Mouse (Mus musculus) midbrain, postnatal 0 days (tissue): ENCODE measurements at regions not wholly inside any gene's neighbourhood (a gene's known extent, or its start where the extent isn't known, plus 50 kb on each side); places are given as distances from the start of the nearest gene placed in this dataset.
A peak's percentile ranks its signal among the peaks of the same experiment; 100 is the strongest.

Experiments
- ATAC-seq: fragments of 200-750 bp; cut with Nextera tagmentation; 2 replicates; pipeline ENCODE4 v1.8.0; 2017; ENCODE audit warnings: moderate number of reproducible peaks, mild to moderate bottlenecking, moderate TSS enrichment, moderate library complexity; ENCODE audit not compliant: low FRiP score
- DNase-seq: peaks from one replicate; pipeline ENCODE4 v3.0.0-alpha.2; 2015; ENCODE audit warnings: low spot score
- H3K27ac ChIP-seq: fragments of 300-500 bp; sonication (generic); 2 replicates; pipeline ENCODE4 v1.5.1; 2014; ENCODE audit warnings: low read depth, mild to moderate bottlenecking, low read length, mixed read lengths
- H3K27me3 ChIP-seq: fragments of 300-500 bp; sonication (generic); 2 replicates; pipeline ENCODE4 v1.6.1; 2014; ENCODE audit warnings: low read length, control low read depth, mixed read lengths; ENCODE audit not compliant: insufficient read depth
- H3K36me3 ChIP-seq: fragments of 300-500 bp; sonication (generic); 2 replicates; pipeline ENCODE4 v1.6.1; 2014; ENCODE audit warnings: low read length, control low read depth, mixed read lengths; ENCODE audit not compliant: insufficient read depth
- H3K4me1 ChIP-seq: fragments of 300-500 bp; sonication (generic); 2 replicates; pipeline ENCODE4 v1.6.1; 2014; ENCODE audit warnings: mild to moderate bottlenecking, control low read depth, antibody characterized with exemption, low read length, mixed read lengths; ENCODE audit not compliant: insufficient read depth
- H3K4me2 ChIP-seq: fragments of 300-500 bp; sonication (generic); 2 replicates; pipeline ENCODE4 v1.6.1; 2014; ENCODE audit warnings: low read depth, mild to moderate bottlenecking, low read length, mixed read lengths; ENCODE audit not compliant: poor library complexity, severe bottlenecking
- H3K4me3 ChIP-seq: fragments of 300-500 bp; sonication (generic); 2 replicates; pipeline ENCODE4 v1.5.1; 2014; ENCODE audit warnings: low read depth, mild to moderate bottlenecking, low read length, moderate library complexity
- H3K9ac ChIP-seq: fragments of 300-500 bp; sonication (generic); replicated peaks from 2 replicates; pipeline ENCODE4 v1.6.1; 2014; ENCODE audit warnings: mild to moderate bottlenecking, low read length, moderate library complexity, mixed read lengths; ENCODE audit not compliant: poor library complexity, severe bottlenecking
- H3K9me3 ChIP-seq: fragments of 300-500 bp; sonication (generic); 2 replicates; pipeline ENCODE4 v1.6.1; 2016; ENCODE audit warnings: low read length, control low read depth
- CTCF ChIP-seq: IDR thresholded peaks from 2 replicates; pipeline ENCODE4 v1.5.1; 2016; ENCODE audit warnings: antibody characterized with exemption, mild to moderate bottlenecking
- WGBS: fragments of 180-500 bp; shearing (Covaris S2); extraction: QIAGEN DNeasy Blood & Tissue Kit; methylation state at CpG from one replicate; pipeline ENCODE4 v1.1.7; 2014; 5-methylcytosine and 5-hydroxymethylcytosine counted together

- no peak overlapping the region for H3K4me3 ChIP-seq
- H3K9ac ChIP-seq, result no peak overlapping the region
- H3K4me2 ChIP-seq, result no peak overlapping the region
- no peaks in the 10 kb centered on the region for H3K36me3 ChIP-seq
- no peaks in the 10 kb centered on the region for H3K27me3 ChIP-seq
- TF ChIP-seq CTCF, result no peak
- H3K27ac ChIP-seq, result no peak overlapping the region
- ATAC-seq, result no peak
- no peaks in the 10 kb centered on the region for H3K4me1 ChIP-seq
- DNase-seq, result peak; percentile 63
- no peaks in the 10 kb centered on the region for H3K9me3 ChIP-seq
- WGBS, result 69% methylated on average over 3 of the region's 3 CpGs
These were observed 183.5 kb downstream of the Gadd45g start for GRCm38 (mm10) chr13:52029868-52030422.

- no peaks in the 10 kb centered on the region for H3K36me3 ChIP-seq
- no peaks in the 10 kb centered on the region for H3K27me3 ChIP-seq
- H3K9me3 ChIP-seq, result no peaks in the 10 kb centered on the region
- WGBS, result 90% methylated on average over 5 of the region's 5 CpGs
- no peak overlapping the region for H3K9ac ChIP-seq
- no peak overlapping the region for H3K4me3 ChIP-seq
- ATAC-seq, result no peak
- no peak for TF ChIP-seq CTCF
- H3K4me1 ChIP-seq, result no peaks in the 10 kb centered on the region
- DNase-seq, result no peak
- no peak overlapping the region for H3K27ac ChIP-seq
- H3K4me2 ChIP-seq, result no peak overlapping the region
These were observed 185.0 kb downstream of the Gadd45g start for GRCm38 (mm10) chr13:52031465-52031864.

- WGBS, result 73% methylated on average over 6 of the region's 6 CpGs
These were observed 189.3 kb downstream of the Gadd45g start for GRCm38 (mm10) chr13:52035731-52036130.

GRCm38 (mm10) chr13:52036351-52036750 is 189.9 kb downstream of the Gadd45g start:
- Histone ChIP-seq H3K36me3 (no peaks in the 10 kb centered on the region), H3K9ac (no peak overlapping the region), H3K4me1 (no peaks in the 10 kb centered on the region), H3K27ac (no peak overlapping the region), H3K4me2 (no peak overlapping the region), H3K27me3 (no peaks in the 10 kb centered on the region), H3K9me3 (no peaks in the 10 kb centered on the region), H3K4me3 (no peak overlapping the region)
- peak; percentile 68; the same call in 1 of the 2 replicates for ATAC-seq
- peak; percentile 58 for DNase-seq
- 47% methylated on average over 5 of the region's 5 CpGs for WGBS
- TF ChIP-seq CTCF, result no peak

More at GRCm38 (mm10) chr13:52035731-52036130, 189.3 kb downstream of the Gadd45g start:
- no peak overlapping the region for H3K4me2 ChIP-seq
- H3K9ac ChIP-seq, result no peak overlapping the region
- H3K27ac ChIP-seq, result no peak overlapping the region
- H3K27me3 ChIP-seq, result no peaks in the 10 kb centered on the region
- DNase-seq, result no peak
- ATAC-seq, result no peak
- H3K4me3 ChIP-seq, result no peak overlapping the region
- no peaks in the 10 kb centered on the region for H3K9me3 ChIP-seq
- no peaks in the 10 kb centered on the region for H3K36me3 ChIP-seq
- no peaks in the 10 kb centered on the region for H3K4me1 ChIP-seq
- TF ChIP-seq CTCF, result no peak

GRCm38 (mm10) chr13:52037218-52037617 is 190.7 kb downstream of the Gadd45g start:
- ATAC-seq (no peak), DNase-seq (no peak)
- H3K9me3 ChIP-seq, result no peaks in the 10 kb centered on the region
- no peaks in the 10 kb centered on the region for H3K27me3 ChIP-seq
- 53% methylated on average over 13 of the region's 13 CpGs for WGBS
- H3K4me2 ChIP-seq, result no peak overlapping the region
- H3K36me3 ChIP-seq, result no peaks in the 10 kb centered on the region
- 0 out of 2 replicates have a peak, but pooled peaks cover 3% of the 10 kb centered on the region for H3K4me1 ChIP-seq
- H3K9ac ChIP-seq, result no peak overlapping the region
- no peak overlapping the region for H3K4me3 ChIP-seq
- TF ChIP-seq CTCF, result no peak
- H3K27ac ChIP-seq, result no peak overlapping the region

- Histone ChIP-seq H3K4me2 (no peak overlapping the region), H3K9ac (no peak overlapping the region)
- no peak for TF ChIP-seq CTCF
These were observed 195.3 kb downstream of the Gadd45g start for GRCm38 (mm10) chr13:52041467-52042421.

More at GRCm38 (mm10) chr13:52041467-52042421, 195.3 kb downstream of the Gadd45g start:
- Histone ChIP-seq H3K4me1 (peaks cover 4% of the 10 kb centered on the region; the same call in 1 of the 2 replicates), H3K27me3 (no peaks in the 10 kb centered on the region), H3K36me3 (no peaks in the 10 kb centered on the region), H3K9me3 (no peaks in the 10 kb centered on the region), H3K4me3 (no peak overlapping the region), H3K27ac (no peak overlapping the region)
- DNase-seq, result peak; percentile 77
- WGBS, result 53% methylated on average over 15 of the region's 15 CpGs
- ATAC-seq, result no peak; the same call in 1 of the 2 replicates
